Mouse (Mus musculus) retina, postnatal 7 days (tissue): ENCODE results near the gene Rims4.
A peak's percentile ranks its signal among the peaks of the same experiment; 100 is the strongest.

Source experiments
- DNase-seq: peaks from one replicate; pipeline ENCODE4 v3.0.0-alpha.2; 2012; ENCODE audit warnings: low read depth, low spot score

Rims4 gene

GRCm38 (mm10) chr2:163871266-163871665 is 47.2 kb downstream of the Rims4 start:
- no peak for DNase-seq

- DNase-seq: no peak
Measured at GRCm38 (mm10) chr2:163869783-163870182, 48.7 kb downstream of the Rims4 start.

- no peak for DNase-seq
Measured at GRCm38 (mm10) chr2:163866061-163866460, 52.4 kb downstream of the Rims4 start.

- DNase-seq: no peak
Measured at GRCm38 (mm10) chr2:163865311-163865710, 53.2 kb downstream of the Rims4 start.

- DNase-seq: no peak
Measured at GRCm38 (mm10) chr2:163858254-163858947, 60.1 kb downstream of the Rims4 start.

GRCm38 (mm10) chr2:163857233-163857632 is 61.2 kb downstream of the Rims4 start:
- no peak for DNase-seq

- DNase-seq: no peak
Measured at GRCm38 (mm10) chr2:163853461-163853901, 65.0 kb downstream of the Rims4 start, which contains the start of gene Kcnk15. Gene Kcnk15 (plus strand): TSS chr2:163853651.

- no peak for DNase-seq
Measured at GRCm38 (mm10) chr2:163842043-163842442, 76.4 kb downstream of the Rims4 start.

- peak; percentile 63 for DNase-seq
Measured at GRCm38 (mm10) chr2:163839519-163839918, 79.0 kb downstream of the Rims4 start.

GRCm38 (mm10) chr2:163838043-163838442 is 80.4 kb downstream of the Rims4 start:
- DNase-seq: peak; percentile 79

- no peak for DNase-seq
Measured at GRCm38 (mm10) chr2:163831163-163831562, 87.3 kb downstream of the Rims4 start.

GRCm38 (mm10) chr2:163826494-163826893 is 92.0 kb downstream of the Rims4 start:
- DNase-seq: no peak

GRCm38 (mm10) chr2:163825861-163826260 is 92.6 kb downstream of the Rims4 start:
- no peak for DNase-seq

GRCm38 (mm10) chr2:163823771-163824170 is 94.7 kb downstream of the Rims4 start:
- DNase-seq: no peak

- peak; percentile 48 for DNase-seq
Measured at GRCm38 (mm10) chr2:163823248-163823647, 95.2 kb downstream of the Rims4 start.

- DNase-seq: no peak
Measured at GRCm38 (mm10) chr2:163820607-163821006, 97.9 kb downstream of the Rims4 start, which contains the start of gene Ccn5. Gene Ccn5 (plus strand): TSS chr2:163820861.

- no peak for DNase-seq
Measured at GRCm38 (mm10) chr2:163814739-163815465, 103.6 kb downstream of the Rims4 start.

GRCm38 (mm10) chr2:163813077-163813476 is 105.4 kb downstream of the Rims4 start:
- no peak for DNase-seq
